Mouse (Mus musculus): ENCODE measurements around the gene Dydc1.
"Not testable (repeated sequence)": the region's sequence is repeated elsewhere in the genome, so short reads cannot be mapped to it uniquely, and the experiment has no call there.

Dydc1 gene

GRCm38 (mm10) chr14:41072229-41072943 lies at the start of gene Dydc1:
Gene Dydc1 (plus strand): TSS chr14:41072911.
- DNase-seq (ENCODE audit: low read depth in 2 of 2, low spot score in 2 of 2), result no peak

- no peak for DNase-seq (ENCODE audit: low read depth in 2 of 2, low spot score in 2 of 2)
These were observed 47.6 kb upstream of the Dydc1 start for GRCm38 (mm10) chr14:41025087-41025486.

GRCm38 (mm10) chr14:41025594-41026284 lies 47.0 kb upstream of the Dydc1 start:
- DNase-seq (ENCODE audit: low read depth in 2 of 2, low spot score in 2 of 2), result no peak

- DNase-seq (ENCODE audit: low read depth in 2 of 2, low spot score in 2 of 2), result no peak
These were observed 43.4 kb upstream of the Dydc1 start for GRCm38 (mm10) chr14:41029303-41029702.

- no peak for DNase-seq (ENCODE audit: low read depth in 2 of 2, low spot score in 2 of 2)
These were observed 41.7 kb upstream of the Dydc1 start for GRCm38 (mm10) chr14:41030989-41031513.

- DNase-seq (ENCODE audit: low read depth in 2 of 2, low spot score in 2 of 2), result peak; percentile 21 to 54
These were observed 39.3 kb upstream of the Dydc1 start for GRCm38 (mm10) chr14:41033135-41034110.

- peak; percentile 42 to 46 for DNase-seq (ENCODE audit: low read depth in 2 of 2, low spot score in 2 of 2)
These were observed 37.4 kb upstream of the Dydc1 start for GRCm38 (mm10) chr14:41035146-41035798.

GRCm38 (mm10) chr14:41047402-41047801 lies 25.3 kb upstream of the Dydc1 start:
- no peak for DNase-seq (ENCODE audit: low read depth in 2 of 2, low spot score in 2 of 2)

GRCm38 (mm10) chr14:41050471-41050870 lies 22.2 kb upstream of the Dydc1 start:
- DNase-seq (ENCODE audit: low read depth in 2 of 2, low spot score in 2 of 2), result peak in 1 of 2 experiments; percentile 21

GRCm38 (mm10) chr14:41052481-41052880 lies 20.2 kb upstream of the Dydc1 start:
- DNase-seq (ENCODE audit: low read depth in 2 of 2, low spot score in 2 of 2), result no peak

GRCm38 (mm10) chr14:41053190-41053589 lies 19.5 kb upstream of the Dydc1 start:
- not testable (repeated sequence) for DNase-seq (ENCODE audit: low read depth in 2 of 2, low spot score in 2 of 2)

GRCm38 (mm10) chr14:41065168-41065567 lies 7.5 kb upstream of the Dydc1 start:
- DNase-seq (ENCODE audit: low read depth in 2 of 2, low spot score in 2 of 2), result no peak

- DNase-seq (ENCODE audit: low read depth in 2 of 2, low spot score in 2 of 2), result no peak
These were observed 6.3 kb upstream of the Dydc1 start for GRCm38 (mm10) chr14:41066416-41066815.

GRCm38 (mm10) chr14:41069108-41069507 lies 3.6 kb upstream of the Dydc1 start, which contains the start of gene Dydc2:
Gene Dydc2 (minus strand): TSS chr14:41069208.
- no peak for DNase-seq (ENCODE audit: low read depth in 2 of 2, low spot score in 2 of 2)

- no peak for DNase-seq (ENCODE audit: low read depth in 2 of 2, low spot score in 2 of 2)
These were observed 2.4 kb upstream of the Dydc1 start for GRCm38 (mm10) chr14:41070343-41070742.

GRCm38 (mm10) chr14:41072944-41073275 lies 199 bp downstream of the Dydc1 start:
- no peak for DNase-seq (ENCODE audit: low read depth in 2 of 2, low spot score in 2 of 2)

GRCm38 (mm10) chr14:41082408-41082807 lies 9.7 kb downstream of the Dydc1 start:
- DNase-seq (ENCODE audit: low read depth in 2 of 2, low spot score in 2 of 2), result no peak

- peak in 1 of 2 experiments; percentile 6 for DNase-seq (ENCODE audit: low read depth in 2 of 2, low spot score in 2 of 2)
These were observed 14.8 kb downstream of the Dydc1 start for GRCm38 (mm10) chr14:41087509-41087908.

- no peak for DNase-seq (ENCODE audit: low read depth in 2 of 2, low spot score in 2 of 2)
These were observed 18.1 kb downstream of the Dydc1 start for GRCm38 (mm10) chr14:41090777-41091176.

GRCm38 (mm10) chr14:41094114-41094513 lies 21.4 kb downstream of the Dydc1 start:
- no peak for DNase-seq (ENCODE audit: low read depth in 2 of 2, low spot score in 2 of 2)
